Mouse (Mus musculus) gastrocnemius, postnatal 10 days (tissue): ENCODE data around the gene Dyx1c1. TPM values are rescaled to one million over a fixed set of nuclear protein-coding genes. Genes with fewer than 3 reads are reported as not detected.
A peak's percentile ranks its signal among the peaks of the same experiment; 100 is the strongest.

ENCODE experiments used
- DNase-seq: peaks from one replicate; pipeline ENCODE4 v3.0.0; 2021; ENCODE audit warnings: mixed read lengths
- total RNA-seq, 2 experiments: library from RNA; stranded (reverse); gene quantifications; 2 replicates each; pipeline ENCODE4 v1.2.3; 2021

The Dyx1c1 gene
- total RNA-seq, 2 experiments from 2014 or later: 0.47 to 0.59 TPM

- no peak for DNase-seq
Measured at GRCm38 (mm10) chr9:72972984-72973383, 14.4 kb downstream of the Dyx1c1 start.

GRCm38 (mm10) chr9:72974734-72975133 lies 16.1 kb downstream of the Dyx1c1 start:
- no peak for DNase-seq

GRCm38 (mm10) chr9:72975242-72975641 lies 16.7 kb downstream of the Dyx1c1 start:
- no peak for DNase-seq

DNA sequence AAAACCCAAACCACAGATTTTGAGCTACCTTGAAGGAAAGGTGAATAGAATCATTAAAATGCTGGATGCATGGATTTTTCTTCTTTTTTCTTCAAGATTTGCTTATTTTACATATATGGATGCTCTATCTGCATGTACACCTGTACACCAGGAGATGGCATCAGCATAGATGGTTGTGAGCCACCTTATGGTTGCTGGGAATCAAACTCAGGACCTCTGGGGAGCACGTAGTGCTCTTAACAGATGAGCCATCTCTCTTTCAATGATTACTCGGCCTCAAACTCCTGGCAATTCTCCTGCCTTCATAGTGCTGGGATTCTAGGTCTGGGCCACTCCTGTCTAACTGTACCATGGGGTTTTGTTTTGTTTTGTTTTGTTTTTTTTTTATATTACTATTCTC lies 24.5 kb downstream of the Dyx1c1 start:
- DNase-seq: no peak

DNA sequence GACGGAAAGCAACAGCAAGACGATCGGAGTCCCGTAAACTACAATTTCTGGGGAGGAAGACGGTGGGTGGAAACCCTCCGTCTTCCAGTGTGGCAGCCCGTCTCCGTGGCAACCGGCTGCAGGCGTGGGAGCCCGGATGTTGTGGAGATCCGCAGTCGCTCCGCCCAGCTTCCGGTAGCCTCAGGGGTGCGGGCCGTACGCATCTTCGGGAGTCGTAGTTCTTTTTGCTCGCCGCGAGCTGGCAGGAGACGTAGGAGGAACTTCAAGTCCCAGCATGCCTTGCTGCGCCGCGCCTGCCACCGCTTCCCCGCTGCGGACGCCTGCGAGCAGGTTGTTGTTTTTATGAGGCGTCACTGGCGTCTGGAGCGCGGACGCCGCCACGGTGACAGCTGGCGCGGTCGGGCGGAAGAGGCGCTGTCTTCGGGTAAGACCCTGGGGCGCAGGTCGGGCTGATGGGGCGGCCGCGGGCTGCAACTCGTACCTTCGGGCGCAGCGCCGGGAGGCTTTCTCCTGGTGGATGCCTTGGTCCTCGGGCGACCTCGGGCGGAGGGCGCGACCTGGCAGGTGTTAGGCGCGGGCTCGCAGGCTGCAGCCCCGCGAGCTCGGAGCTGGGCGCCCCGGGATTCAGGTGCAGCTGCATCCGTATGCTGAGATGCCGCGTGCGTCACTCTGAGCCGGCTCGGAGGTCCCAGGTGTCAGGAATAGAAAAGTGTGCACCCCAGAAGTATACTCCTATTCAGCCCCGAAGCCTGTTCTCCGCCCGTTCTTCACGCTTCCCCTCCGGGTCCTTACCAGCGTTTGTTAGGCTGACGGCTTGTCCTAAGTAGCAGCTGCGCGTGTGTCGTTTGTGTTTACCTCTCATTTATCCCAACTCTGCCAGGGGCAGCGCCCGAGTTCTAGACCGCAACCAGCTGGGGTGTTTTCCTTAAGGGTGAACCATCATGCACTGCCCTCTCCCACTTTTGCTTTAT lies 26.9 kb downstream of the Dyx1c1 start, which contains the start of the genes Ccpg1os and Ccpg1:
TSS of gene Ccpg1os (minus strand) at position 133 of the 971 bp plus-strand sequence.
TSS of gene Ccpg1 (plus strand) at position 180 of the 971 bp plus-strand sequence.
- DNase-seq: peak; percentile 92

- DNase-seq: no peak
Measured at GRCm38 (mm10) chr9:72987703-72988102, 29.1 kb downstream of the Dyx1c1 start.

DNA sequence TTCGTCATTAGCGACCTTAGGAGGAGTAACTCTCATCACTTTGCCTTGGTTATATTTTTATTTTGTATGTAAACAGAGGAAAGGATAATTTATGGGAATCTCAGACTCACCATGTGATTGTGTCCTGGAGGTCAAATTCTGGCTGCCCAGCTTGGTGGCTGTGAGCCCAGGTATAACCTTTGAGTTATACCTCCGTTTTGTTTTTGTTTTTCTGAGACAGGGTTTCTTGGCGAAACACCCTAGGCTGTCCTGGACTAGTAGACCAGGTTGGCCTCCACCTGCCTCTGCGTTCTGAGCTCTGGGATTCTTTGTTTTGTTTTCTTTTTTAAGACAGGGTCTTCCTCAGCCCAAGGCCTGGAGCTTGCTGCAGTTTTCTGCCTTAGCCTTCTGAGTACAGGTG lies 30.1 kb downstream of the Dyx1c1 start:
- DNase-seq: no peak

DNA sequence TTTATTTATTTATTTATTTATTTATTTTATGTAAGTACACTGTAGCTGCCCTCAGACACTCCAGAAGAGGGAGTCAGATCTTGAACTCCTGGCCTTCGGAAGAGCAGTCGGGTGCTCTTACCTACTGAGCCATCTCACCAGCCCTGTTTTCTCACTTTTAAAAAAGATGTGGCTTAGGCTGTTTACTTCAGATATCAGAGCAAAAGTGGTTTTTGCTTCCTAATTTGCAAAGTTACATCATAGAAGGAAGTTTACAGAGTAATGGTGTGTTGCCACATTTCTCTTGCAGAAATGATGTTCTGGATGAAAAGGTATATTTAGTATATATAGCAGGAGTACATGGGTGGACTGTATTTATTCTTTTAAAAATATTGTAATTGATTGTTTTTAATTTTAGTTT lies 32.8 kb downstream of the Dyx1c1 start:
- DNase-seq: no peak

GRCm38 (mm10) chr9:72992576-72992975 lies 34.0 kb downstream of the Dyx1c1 start:
- no peak for DNase-seq

DNA sequence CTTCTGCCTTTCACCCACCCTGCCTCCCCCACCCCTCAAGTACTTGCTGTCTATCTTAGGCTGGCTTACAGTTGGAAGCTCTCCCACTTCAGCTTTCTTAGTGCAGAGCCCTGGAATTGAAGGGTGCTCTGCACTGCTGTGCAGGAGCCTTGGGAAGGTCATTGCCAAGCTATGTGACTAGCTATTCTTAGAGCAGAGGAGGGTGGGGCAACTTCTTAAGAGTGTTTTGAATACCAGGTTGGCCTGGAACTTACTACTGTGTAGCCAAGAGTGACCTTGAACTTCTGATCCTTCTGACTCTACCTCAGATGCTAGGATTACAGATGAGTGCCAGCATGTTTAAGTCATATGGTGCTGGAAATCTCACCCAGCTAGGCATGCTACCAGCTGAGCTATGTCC lies 37.6 kb downstream of the Dyx1c1 start:
- DNase-seq: no peak

DNA sequence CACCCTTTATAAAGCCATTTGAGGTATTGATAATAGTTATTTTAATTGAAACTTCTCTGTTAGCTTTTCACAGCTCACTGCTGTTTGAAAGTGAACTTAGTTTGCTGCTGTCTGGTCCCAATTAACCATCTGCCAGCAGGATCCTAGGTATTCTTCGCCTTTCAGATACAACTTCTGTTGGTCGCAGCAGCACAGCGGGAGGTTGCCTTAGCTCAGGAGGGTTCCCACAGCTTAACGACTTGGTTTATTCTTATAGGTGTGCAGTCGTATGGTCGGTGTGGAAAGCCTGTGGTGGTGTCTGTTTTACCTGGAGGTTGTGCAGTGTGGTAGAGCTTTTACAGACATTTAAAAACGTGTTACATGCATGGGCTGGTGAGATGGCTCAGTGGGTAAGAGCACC lies 38.2 kb downstream of the Dyx1c1 start:
- DNase-seq: no peak

- DNase-seq: no peak
Measured at GRCm38 (mm10) chr9:73000487-73000886, 41.9 kb downstream of the Dyx1c1 start.

GRCm38 (mm10) chr9:73001314-73002011 lies 42.9 kb downstream of the Dyx1c1 start:
- DNase-seq: no peak

DNA sequence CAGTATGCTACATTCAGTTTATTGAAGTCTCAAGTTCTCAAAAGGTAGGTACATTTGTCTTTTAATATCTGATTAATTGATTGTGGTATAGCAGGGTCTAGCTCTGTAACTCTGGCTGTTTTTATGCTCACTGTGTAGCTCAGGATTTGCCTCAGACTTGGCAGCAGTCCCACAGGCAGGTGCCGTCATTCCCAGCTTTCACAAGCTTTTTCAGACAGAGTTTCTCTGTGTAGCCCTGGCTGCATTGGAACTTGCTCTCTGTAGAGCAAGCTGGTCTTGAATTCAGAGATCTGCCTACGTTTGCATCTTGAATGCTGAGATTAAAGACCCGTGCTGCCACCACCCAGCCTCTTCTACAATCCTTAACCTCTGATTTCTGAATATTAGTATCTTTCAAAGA lies 43.6 kb downstream of the Dyx1c1 start:
- no peak for DNase-seq

- DNase-seq: no peak
Measured at GRCm38 (mm10) chr9:73004076-73004475, 45.5 kb downstream of the Dyx1c1 start.

DNA sequence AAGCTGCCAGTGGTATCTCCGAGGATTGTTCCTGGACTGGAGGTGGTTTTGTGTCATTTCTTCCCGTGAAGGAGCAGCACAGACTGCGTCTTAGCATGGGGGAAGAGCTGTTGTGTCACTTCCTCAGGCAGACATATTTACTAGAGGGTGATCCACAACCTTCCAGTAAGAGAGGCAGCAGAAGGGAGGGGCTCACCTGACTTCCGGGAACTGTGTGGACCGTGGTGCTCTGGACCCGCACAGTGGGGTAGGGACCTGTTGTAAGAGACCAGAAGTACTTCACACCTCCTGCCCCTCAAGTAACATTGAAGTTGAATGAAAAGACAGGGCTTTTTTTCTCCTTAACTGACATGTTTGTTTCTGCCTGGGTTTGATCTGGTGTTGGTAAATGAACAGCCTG lies 46.5 kb downstream of the Dyx1c1 start:
- DNase-seq: no peak

- no peak for DNase-seq
Measured at GRCm38 (mm10) chr9:73006175-73006574, 47.6 kb downstream of the Dyx1c1 start.

DNA sequence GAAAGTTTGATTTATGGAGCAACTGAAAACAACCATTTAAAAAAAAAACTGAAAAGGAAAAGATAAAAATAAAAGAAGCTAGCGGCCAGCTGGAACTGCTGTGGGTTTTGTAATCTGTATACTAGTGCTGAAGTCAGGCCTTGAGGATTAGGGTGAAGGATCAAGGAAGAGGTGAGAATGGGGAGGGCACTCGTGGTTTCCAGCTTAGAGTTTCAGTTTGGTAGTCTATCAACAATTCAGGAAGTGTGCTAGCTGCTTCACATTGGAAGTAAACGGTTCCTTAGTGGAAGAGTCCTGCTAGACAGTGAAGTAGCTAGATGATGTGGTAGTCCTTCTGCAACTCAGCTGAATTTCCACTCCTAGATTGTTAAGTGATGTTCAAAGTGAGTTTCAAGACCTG lies 49.8 kb downstream of the Dyx1c1 start:
- DNase-seq: no peak

DNA sequence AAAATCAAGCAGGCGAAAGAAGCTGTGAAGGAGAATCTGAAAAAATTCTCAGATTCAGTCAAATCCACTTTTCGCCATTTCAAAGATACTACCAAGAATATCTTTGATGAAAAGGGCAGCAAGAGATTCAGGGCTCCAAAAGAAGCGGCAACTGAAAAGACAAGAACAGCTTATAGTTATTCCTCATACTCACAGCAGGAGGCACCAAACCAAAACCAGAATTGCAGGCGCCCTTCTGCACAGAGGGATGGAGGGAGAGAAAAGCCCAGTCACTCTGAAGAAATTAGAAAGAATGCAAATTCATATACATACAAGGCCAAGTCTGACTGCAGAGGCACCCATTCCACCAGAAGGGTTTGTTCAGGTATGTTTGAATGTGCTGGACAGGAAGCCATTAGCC lies 54.0 kb downstream of the Dyx1c1 start:
- no peak for DNase-seq

DNA sequence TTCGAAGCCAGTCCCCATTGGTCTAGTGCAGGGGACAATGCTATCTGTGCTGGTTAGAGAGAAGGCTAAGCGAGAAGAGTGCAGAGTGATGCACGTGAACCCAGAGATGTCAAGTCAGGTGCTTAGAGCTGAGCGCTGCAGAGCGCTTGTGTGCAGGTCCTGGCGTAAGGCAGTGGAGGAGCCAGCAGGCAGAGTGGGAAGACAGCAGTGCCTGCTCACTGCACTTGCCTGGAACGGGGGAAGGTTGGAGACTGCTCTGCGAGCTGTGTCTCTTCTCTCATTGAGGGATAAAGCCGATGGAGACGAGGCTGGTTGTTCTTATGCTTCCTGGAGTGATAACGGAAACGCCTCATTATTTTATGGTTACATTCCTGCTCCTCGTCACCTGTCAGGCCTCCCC lies 56.1 kb downstream of the Dyx1c1 start:
- no peak for DNase-seq

- DNase-seq: no peak
Measured at GRCm38 (mm10) chr9:73019841-73020240, 61.3 kb downstream of the Dyx1c1 start.

- no peak for DNase-seq
Measured at GRCm38 (mm10) chr9:73020566-73021097, 62.0 kb downstream of the Dyx1c1 start.
